13 mouse cellular contexts compared by ENCODE assay signal in genomic region chr12:117744580-117745483, GRCm38 (mm10). TPM values are rescaled to one million over a fixed set of nuclear protein-coding genes. Genes with fewer than 3 reads are reported as not detected.
DNase-seq lines count a peak whose midpoint lies in the region; ATAC-seq lines count a peak whose summit lies in the region.
"Had no signal": no experiment of that assay in that cellular context is flagged by ENCODE, and none has a peak within 500 bp of the region (broad histone marks: within the 10 kb centered on the region; RNA-seq: fewer than 3 reads in every experiment).

No protein-coding gene starts in this region.

- H3K4me1 ChIP-seq in lung, embryonic 15.5 days: peaks cover 8% of the 10 kb centered on the region; the same call in 1 of the 2 replicates
- peaks cover 9% of the 10 kb centered on the region for H3K4me1 ChIP-seq in midbrain, embryonic 14.5 days (ENCODE audit: control insufficient read depth, insufficient read depth, low read length)

- no peaks in the 10 kb centered on the region for H3K27me3 ChIP-seq in lung, embryonic 15.5 days
- H3K27me3 ChIP-seq in midbrain, embryonic 14.5 days (ENCODE audit: control insufficient read depth, insufficient read depth, low read length): no peaks in the 10 kb centered on the region

- H3K27ac ChIP-seq in lung, embryonic 15.5 days: peak overlapping the region; percentile 41; the same call in 1 of the 2 replicates
- 0 out of 2 replicates have a peak overlapping the region, but pooled peaks have one; percentile 32 for H3K27ac ChIP-seq in midbrain, embryonic 14.5 days (replicated peaks; ENCODE audit: low read depth, low read length)

- H3K9me3 ChIP-seq in lung, embryonic 15.5 days: no peaks in the 10 kb centered on the region
- H3K9me3 ChIP-seq in midbrain, embryonic 14.5 days (ENCODE audit: control insufficient read depth, low read length): no peaks in the 10 kb centered on the region

- H3K9ac ChIP-seq in lung, embryonic 15.5 days: no peak overlapping the region
- H3K9ac ChIP-seq in midbrain, embryonic 14.5 days (replicated peaks; ENCODE audit: low read length): no peak overlapping the region

- ATAC-seq in lung, embryonic 15.5 days (ENCODE audit: borderline replicate concordance, extremely low read depth, low FRiP score, low TSS enrichment): no peak
- peak; percentile 55 to 61 for ATAC-seq in hematopoietic stem cell, adult 5-6 weeks (replicated peaks in 1 of 2; ENCODE audit: insufficient read depth in 1 of 2, low FRiP score in 2 of 2, low TSS enrichment in 1 of 2, low read depth in 1 of 2, poor library complexity in 2 of 2, severe bottlenecking in 2 of 2)
- ATAC-seq in midbrain, embryonic 14.5 days (ENCODE audit: low FRiP score, low TSS enrichment): no peak

- H3K36me3 ChIP-seq in lung, embryonic 15.5 days: no peaks in the 10 kb centered on the region
- peaks cover 65% of the 10 kb centered on the region for H3K36me3 ChIP-seq in midbrain, embryonic 14.5 days (ENCODE audit: control insufficient read depth, insufficient read depth, low read length)
- H3K36me3 ChIP-seq: G1E had no signal

- H3K4me2 ChIP-seq in lung, embryonic 15.5 days: no peak overlapping the region
- H3K4me2 ChIP-seq in midbrain, embryonic 14.5 days (ENCODE audit: low read length): no peak overlapping the region

- no peak overlapping the region for H3K4me3 ChIP-seq in lung, embryonic 15.5 days
- no peak overlapping the region for H3K4me3 ChIP-seq in midbrain, embryonic 14.5 days (replicated peaks; ENCODE audit: low read depth, low read length)
- H3K4me3 ChIP-seq: erythroblast, embryonic 14.5 days had no signal

- WGBS in lung, embryonic 15.5 days: 9% methylated on average over 8 of the region's 8 CpGs
- 19% methylated on average over 8 of the region's 8 CpGs for WGBS in midbrain, embryonic 14.5 days

- peak; percentile 70 for DNase-seq in embryo, embryonic 10 days (ENCODE audit: low spot score)
- no peak for DNase-seq in embryo, embryonic 9.5 days (ENCODE audit: extremely low spot score)
- DNase-seq in lung, postnatal 25 days (ENCODE audit: low spot score): no peak
- no peak for DNase-seq in midbrain, embryonic 14.5 days
- no peak for DNase-seq in adrenal gland, postnatal 4 days (ENCODE audit: low spot score in 2 of 2)
- DNase-seq in T-cell, adult 2 months (ENCODE audit: low spot score): no peak
- DNase-seq: cerebellum, adult 18-20 months; gastrocnemius, postnatal 10 days; kidney, adult 9 months had no signal

RNA-seq across cellular contexts. Expression of gene Cdca7l, which starts 59.3 kb away (rescaled TPM):
- 59.9 and 65.0 TPM in 2 replicates for polyA plus RNA-seq in lung, embryonic 15.5 days (2015; fragmentation: Nextera tagmentation; extraction: Ambion mirVana)
- total RNA-seq in hematopoietic stem cell, adult 5-6 weeks (2017): 227 and 261 TPM in 2 replicates
- 3.3 and 7.9 TPM in 2 replicates for polyA plus RNA-seq in midbrain, embryonic 14.5 days (2014; fragmentation: Nextera tagmentation; extraction: Ambion mirVana)
- total RNA-seq in adrenal gland, postnatal 4 days (2021): 10 to 100 TPM; 20.2 to 21.8 TPM

Comparison
In these comparisons a context has a peak if more than half of its experiments do, and no peak if none do; other contexts are left out.
1. ATAC-seq: peak in hematopoietic stem cell, adult 5-6 weeks (2 of 2); none in lung, embryonic 15.5 days (single experiment) and midbrain, embryonic 14.5 days (single experiment).
2. RNA of gene Cdca7l, which starts 59.3 kb away (total RNA-seq): 227 to 261 TPM in hematopoietic stem cell, adult 5-6 weeks; 20.2 to 21.8 TPM in adrenal gland, postnatal 4 days; every median in the first group is over 10 times any median in the second.